Mouse (Mus musculus) limb, embryonic 14.5 days (tissue): ENCODE measurements around the gene Mex3a. TPM values are rescaled to one million over a fixed set of nuclear protein-coding genes. Genes with fewer than 3 reads are reported as not detected.

Experiments
- ATAC-seq: fragments of 200-750 bp; cut with Nextera tagmentation; 2 replicates; pipeline ENCODE4 v1.8.0; 2017; ENCODE audit warnings: low read depth, moderate number of reproducible peaks, moderate TSS enrichment; ENCODE audit not compliant: low FRiP score
- DNase-seq: peaks from one replicate; pipeline ENCODE4 v3.0.0-alpha.2; 2015; ENCODE audit warnings: low spot score
- H3K27ac ChIP-seq: fragments of 300-500 bp; sonication (generic); replicated peaks from 2 replicates; pipeline ENCODE4 v1.5.1; 2014; ENCODE audit warnings: low read depth, mild to moderate bottlenecking, low read length, moderate library complexity, mixed read lengths
- H3K27me3 ChIP-seq: fragments of 300-500 bp; sonication (generic); 2 replicates; pipeline ENCODE4 v1.6.1; 2014; ENCODE audit warnings: low read length, mixed read lengths; ENCODE audit not compliant: control insufficient read depth, insufficient read depth
- H3K36me3 ChIP-seq: fragments of 300-500 bp; sonication (generic); 2 replicates; pipeline ENCODE4 v1.6.1; 2014; ENCODE audit warnings: mild to moderate bottlenecking, low read length, moderate library complexity, mixed read lengths; ENCODE audit not compliant: control insufficient read depth, insufficient read depth
- H3K4me1 ChIP-seq: fragments of 300-500 bp; sonication (generic); 2 replicates; pipeline ENCODE4 v1.6.1; 2014; ENCODE audit warnings: antibody characterized with exemption, low read length, mixed read lengths; ENCODE audit not compliant: control insufficient read depth, insufficient read depth
- H3K4me2 ChIP-seq: fragments of 300-500 bp; sonication (generic); replicated peaks from 2 replicates; pipeline ENCODE4 v1.6.1; 2014; ENCODE audit warnings: low read depth, mild to moderate bottlenecking, low read length, moderate library complexity; ENCODE audit not compliant: severe bottlenecking
- H3K4me3 ChIP-seq: fragments of 300-500 bp; sonication (generic); replicated peaks from 2 replicates; pipeline ENCODE4 v1.5.1; 2014; ENCODE audit warnings: low read length
- H3K9ac ChIP-seq: fragments of 300-500 bp; sonication (generic); 2 replicates; pipeline ENCODE4 v1.6.1; 2014; ENCODE audit warnings: mild to moderate bottlenecking, low read depth, low read length, moderate library complexity; ENCODE audit not compliant: severe bottlenecking
- H3K9me3 ChIP-seq: fragments of 300-500 bp; sonication (generic); 2 replicates; pipeline ENCODE4 v1.6.1; 2016; ENCODE audit warnings: low read length; ENCODE audit not compliant: control insufficient read depth
- POLR2A ChIP-seq: fragments of 200-500 bp; IDR thresholded peaks from 2 replicates; pipeline ENCODE4 v1.8.0; 2012; ENCODE audit warnings: inconsistent platforms, mild to moderate bottlenecking, moderate library complexity, borderline replicate concordance; ENCODE audit not compliant: insufficient read depth, insufficient read length; ENCODE audit errors: extremely low read depth
- WGBS: fragments of 180-500 bp; shearing (Covaris S2); extraction: QIAGEN DNeasy Blood & Tissue Kit; methylation state at CpG from one replicate; pipeline ENCODE4 v1.1.7; 2014; 5-methylcytosine and 5-hydroxymethylcytosine counted together
- polyA plus RNA-seq, 2 experiments: library from polyadenylated mRNA; depleted of rRNA in 1 of 2; stranded (reverse) in 1 of 2; unstranded in 1 of 2; fragments of >200 nt; fragmentation: Nextera tagmentation in 1 of 2; extraction: Ambion mirVana in 1 of 2; gene quantifications; 2 replicates each; pipeline versions ENCODE4 v1.2.1 to v1.2.3; 2012 to 2014

Mex3a gene
- polyA plus RNA-seq, 2 experiments = 26.7 to 49.3 TPM

DNA sequence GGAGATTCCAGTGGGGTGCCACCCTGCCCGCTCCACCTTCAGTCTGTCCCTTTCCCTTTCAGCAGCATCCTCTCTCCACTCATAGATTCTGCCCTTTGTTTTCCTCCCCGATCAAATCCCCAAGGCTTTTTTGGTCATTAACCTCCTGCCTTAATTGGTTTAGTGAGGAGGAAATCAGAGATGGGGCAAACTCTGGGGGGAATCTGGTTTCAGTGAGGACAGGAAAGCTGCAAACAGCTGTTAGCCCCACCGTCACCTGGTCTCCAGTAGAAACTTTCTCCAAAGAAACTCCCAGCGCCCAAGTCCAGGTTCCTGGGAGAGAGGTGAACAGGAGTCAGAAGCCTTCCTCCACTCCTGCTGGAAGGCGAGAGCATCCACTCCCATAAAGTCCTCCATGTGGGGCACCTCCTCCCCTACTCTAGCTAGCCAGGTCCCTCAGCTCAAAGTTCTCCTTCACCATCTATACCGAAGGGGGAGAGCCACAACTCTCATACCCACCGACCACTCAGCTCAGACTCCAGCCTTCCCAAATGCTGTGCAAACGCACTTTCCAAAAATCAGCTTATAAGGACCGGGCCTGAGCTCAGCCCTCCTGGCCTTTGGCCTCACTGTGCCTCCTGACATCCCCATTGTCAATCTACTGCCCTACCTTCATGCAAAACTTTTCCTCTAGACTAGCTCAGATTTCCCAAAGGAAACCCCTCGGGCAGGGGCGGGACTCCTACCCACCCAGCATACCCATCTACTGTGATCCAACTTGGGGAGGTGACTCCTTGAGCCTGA is 1.9 kb upstream of the Mex3a start:
- Histone ChIP-seq H3K27me3 (no peaks in the 10 kb centered on the region), H3K4me3 (peak overlapping the region; percentile 96), H3K27ac (peak overlapping the region; percentile 98), H3K36me3 (peaks cover 14% of the 10 kb centered on the region; the same call in 1 of the 2 replicates), H3K9me3 (no peaks in the 10 kb centered on the region), H3K4me1 (peaks cover 34% of the 10 kb centered on the region), H3K9ac (peak overlapping the region; percentile 99), H3K4me2 (peak overlapping the region; percentile 62)
- no peak for ATAC-seq
- DNase-seq = no peak
- TF ChIP-seq POLR2A = no peak
- WGBS = 7% methylated on average over 11 of the region's 11 CpGs

DNA sequence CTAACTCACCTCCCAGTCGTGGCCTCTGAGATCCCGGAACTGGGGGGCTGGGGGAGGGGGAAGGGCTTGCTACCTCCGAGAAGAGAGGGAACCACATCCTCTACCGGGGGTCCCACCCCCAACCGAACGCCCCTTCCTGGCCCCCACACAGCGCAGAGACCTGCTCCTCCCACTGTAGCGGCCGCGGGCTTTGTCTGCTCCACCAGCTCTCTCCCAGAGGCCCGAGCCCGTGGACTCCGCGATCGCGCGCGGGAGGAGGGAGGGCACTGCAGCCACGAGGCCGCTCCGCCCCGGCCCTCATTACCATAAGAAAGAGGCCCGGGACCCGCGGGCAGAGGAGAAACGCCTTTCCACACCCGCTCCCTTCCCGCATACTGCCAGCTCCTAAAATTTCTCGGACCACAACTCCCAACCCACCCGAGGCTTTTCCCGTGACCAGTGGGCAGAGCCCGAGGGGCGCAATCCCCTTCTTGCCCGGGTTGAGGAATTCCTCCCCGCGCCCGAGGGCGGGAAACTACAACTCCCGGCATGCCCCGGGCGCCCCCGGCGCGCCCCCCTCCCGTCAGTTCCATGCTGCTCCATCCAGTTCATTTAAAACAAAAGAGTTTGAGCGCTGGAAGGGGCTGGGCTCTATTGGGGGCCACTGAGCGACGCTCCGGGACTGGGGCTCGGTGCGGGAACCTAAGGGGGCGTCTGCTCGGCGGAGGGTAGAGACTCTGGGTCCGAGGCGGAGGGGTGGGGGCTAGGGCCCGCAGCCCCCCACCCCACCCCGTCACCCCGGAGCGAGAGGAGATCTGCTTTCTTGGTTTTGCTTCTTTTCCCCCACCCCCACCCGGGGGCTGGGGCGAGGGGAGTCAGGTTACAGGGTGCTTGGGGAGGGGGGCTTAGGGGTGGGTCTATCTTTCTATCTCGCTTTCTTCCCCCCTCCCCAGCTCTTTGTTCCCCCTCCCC is 572 bp upstream of the Mex3a start:
- Histone ChIP-seq H3K4me2 (peak overlapping the region; percentile 62), H3K9me3 (no peaks in the 10 kb centered on the region), H3K36me3 (peaks cover 24% of the 10 kb centered on the region), H3K4me3 (peak overlapping the region; percentile 96), H3K27ac (peak overlapping the region; percentile 98), H3K4me1 (peaks cover 48% of the 10 kb centered on the region), H3K9ac (peak overlapping the region; percentile 99), H3K27me3 (no peaks in the 10 kb centered on the region)
- peak; percentile 84 for ATAC-seq
- DNase-seq = peak; percentile 91
- peak; percentile 58; the same call in 1 of the 2 replicates for TF ChIP-seq POLR2A
- WGBS = under 1% methylated on average over 54 of the region's 63 CpGs

DNA sequence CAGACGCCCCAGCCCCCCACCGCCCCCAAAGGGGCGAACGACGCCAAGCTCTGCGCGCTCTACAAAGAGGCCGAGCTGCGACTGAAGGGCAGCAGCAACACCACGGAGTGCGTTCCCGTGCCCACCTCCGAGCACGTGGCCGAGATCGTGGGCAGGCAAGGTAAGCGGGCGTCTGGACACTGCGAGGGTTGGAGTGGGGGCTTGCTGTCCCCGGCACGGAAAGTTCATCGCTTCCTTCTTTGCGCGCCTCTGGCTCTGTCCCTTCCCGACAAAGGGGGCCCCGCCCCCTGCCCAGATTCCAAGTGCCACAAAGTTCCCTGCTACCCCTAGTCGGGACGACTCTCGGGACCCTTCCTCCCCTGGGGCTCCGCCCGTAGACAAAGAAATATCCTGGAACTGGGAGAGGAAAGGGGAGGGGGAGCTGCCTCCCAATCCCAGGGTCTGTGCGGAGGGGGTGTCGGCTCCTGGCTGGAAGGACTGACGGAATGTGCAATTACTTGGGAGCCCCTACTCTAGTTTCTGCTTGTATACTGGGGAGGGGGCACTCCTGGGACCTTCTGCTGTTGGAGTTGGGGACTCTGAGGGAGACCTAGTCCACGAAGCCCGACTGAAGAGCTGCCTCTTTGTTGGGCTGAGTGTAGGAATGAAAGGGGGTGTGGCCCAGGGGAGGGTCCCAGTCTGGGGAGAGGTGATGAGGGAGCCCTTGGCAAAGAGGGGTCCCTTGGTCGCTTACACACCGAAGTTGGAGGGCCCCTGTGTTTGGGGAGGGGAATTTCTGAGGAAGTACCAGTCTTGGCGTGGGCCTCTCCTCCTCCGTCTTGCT is 705 bp downstream of the Mex3a start:
- H3K27me3 ChIP-seq = no peaks in the 10 kb centered on the region
- H3K27ac ChIP-seq = peak overlapping the region; percentile 98
- WGBS = under 1% methylated on average over 38 of the region's 40 CpGs
- peak overlapping the region; percentile 62 for H3K4me2 ChIP-seq
- ATAC-seq (0 out of 2 replicates have a peak, but pooled peaks have one; percentile 3), DNase-seq (peak; percentile 67)
- peak; percentile 49; the same call in 1 of the 2 replicates for TF ChIP-seq POLR2A
- peaks cover 55% of the 10 kb centered on the region for H3K4me1 ChIP-seq
- H3K4me3 ChIP-seq = peak overlapping the region; percentile 96
- H3K9ac ChIP-seq = peak overlapping the region; percentile 99
- H3K9me3 ChIP-seq = no peaks in the 10 kb centered on the region
- peaks cover 35% of the 10 kb centered on the region for H3K36me3 ChIP-seq

DNA sequence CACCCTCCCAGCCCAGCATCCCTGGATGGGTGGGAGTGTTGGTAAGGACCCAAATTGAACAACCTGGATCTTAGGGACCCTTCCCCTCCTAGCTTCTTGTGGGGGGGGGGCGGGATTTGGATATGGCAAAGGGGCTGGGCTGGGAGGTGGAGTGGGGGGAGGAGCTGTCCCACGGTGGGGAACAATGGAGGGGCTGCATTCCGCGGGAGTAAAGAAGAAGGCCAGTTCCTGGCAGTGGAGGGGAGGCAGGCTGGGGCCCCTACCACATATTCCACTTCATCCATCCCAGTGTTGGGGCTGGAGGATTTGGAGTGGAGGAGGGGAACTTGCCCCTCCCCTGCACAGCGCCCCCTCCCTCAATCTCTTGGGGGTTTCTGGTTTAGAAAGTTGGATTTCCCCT is 1.5 kb downstream of the Mex3a start:
- Histone ChIP-seq H3K27me3 (no peaks in the 10 kb centered on the region), H3K4me2 (peak overlapping the region; percentile 62), H3K9ac (peak overlapping the region; percentile 99), H3K36me3 (peaks cover 41% of the 10 kb centered on the region), H3K27ac (peak overlapping the region; percentile 98), H3K9me3 (no peaks in the 10 kb centered on the region), H3K4me3 (peak overlapping the region; percentile 96), H3K4me1 (peaks cover 57% of the 10 kb centered on the region)
- no peak; the same call in 1 of the 2 replicates for ATAC-seq
- WGBS = 0% methylated on average over 4 of the region's 5 CpGs
- no peak for TF ChIP-seq POLR2A
- no peak for DNase-seq
